Mouse (Mus musculus) embryonic facial prominence, embryonic 15.5 days (tissue): ENCODE data around the gene Acot8. TPM values are rescaled to one million over a fixed set of nuclear protein-coding genes. Genes with fewer than 3 reads are reported as not detected.

Experiments used
- ATAC-seq: fragments of 200-750 bp; cut with Nextera tagmentation; 2 replicates; pipeline ENCODE4 v1.8.0; 2017; ENCODE audit warnings: low read depth, moderate TSS enrichment; ENCODE audit not compliant: insufficient number of reproducible peaks, low FRiP score, low TSS enrichment
- H3K27ac ChIP-seq: fragments of 300-500 bp; sonication (generic); replicated peaks from 2 replicates; pipeline ENCODE4 v1.5.1; 2015; ENCODE audit warnings: mild to moderate bottlenecking, inconsistent platforms
- H3K27me3 ChIP-seq: fragments of 300-500 bp; sonication (generic); 2 replicates; pipeline ENCODE4 v1.6.1; 2015; ENCODE audit warnings: inconsistent platforms
- H3K36me3 ChIP-seq: fragments of 300-500 bp; sonication (generic); 2 replicates; pipeline ENCODE4 v1.6.1; 2015; ENCODE audit warnings: mild to moderate bottlenecking, inconsistent platforms
- H3K4me1 ChIP-seq: fragments of 300-500 bp; sonication (generic); 2 replicates; pipeline ENCODE4 v1.6.1; 2015; ENCODE audit warnings: inconsistent platforms
- H3K4me2 ChIP-seq: fragments of 300-500 bp; sonication (generic); replicated peaks from 2 replicates; pipeline ENCODE4 v1.6.1; 2015; ENCODE audit warnings: mild to moderate bottlenecking, inconsistent platforms
- H3K4me3 ChIP-seq: fragments of 300-500 bp; sonication (generic); replicated peaks from 2 replicates; pipeline ENCODE4 v1.5.1; 2015; ENCODE audit warnings: mild to moderate bottlenecking, inconsistent platforms
- H3K9ac ChIP-seq: fragments of 300-500 bp; sonication (generic); 2 replicates; pipeline ENCODE4 v1.6.1; 2015; ENCODE audit warnings: inconsistent platforms
- H3K9me3 ChIP-seq: fragments of 300-500 bp; sonication (generic); replicated peaks from 2 replicates; pipeline ENCODE4 v1.6.1; 2016; ENCODE audit warnings: inconsistent platforms
- WGBS: fragments of 180-500 bp; shearing (Covaris S2); methylation state at CpG from one replicate; pipeline ENCODE4 v1.1.7; 2015; 5-methylcytosine and 5-hydroxymethylcytosine counted together
- polyA plus RNA-seq: library from polyadenylated mRNA; unstranded; fragments of >200 nt; fragmentation: Nextera tagmentation; extraction: Ambion mirVana; gene quantifications from 2 replicates; pipeline ENCODE4 v1.2.1, GENCODE M21; 2015

Acot8 gene
- polyA plus RNA-seq, 1 experiment from 2014 or later: 20.9 TPM

DNA sequence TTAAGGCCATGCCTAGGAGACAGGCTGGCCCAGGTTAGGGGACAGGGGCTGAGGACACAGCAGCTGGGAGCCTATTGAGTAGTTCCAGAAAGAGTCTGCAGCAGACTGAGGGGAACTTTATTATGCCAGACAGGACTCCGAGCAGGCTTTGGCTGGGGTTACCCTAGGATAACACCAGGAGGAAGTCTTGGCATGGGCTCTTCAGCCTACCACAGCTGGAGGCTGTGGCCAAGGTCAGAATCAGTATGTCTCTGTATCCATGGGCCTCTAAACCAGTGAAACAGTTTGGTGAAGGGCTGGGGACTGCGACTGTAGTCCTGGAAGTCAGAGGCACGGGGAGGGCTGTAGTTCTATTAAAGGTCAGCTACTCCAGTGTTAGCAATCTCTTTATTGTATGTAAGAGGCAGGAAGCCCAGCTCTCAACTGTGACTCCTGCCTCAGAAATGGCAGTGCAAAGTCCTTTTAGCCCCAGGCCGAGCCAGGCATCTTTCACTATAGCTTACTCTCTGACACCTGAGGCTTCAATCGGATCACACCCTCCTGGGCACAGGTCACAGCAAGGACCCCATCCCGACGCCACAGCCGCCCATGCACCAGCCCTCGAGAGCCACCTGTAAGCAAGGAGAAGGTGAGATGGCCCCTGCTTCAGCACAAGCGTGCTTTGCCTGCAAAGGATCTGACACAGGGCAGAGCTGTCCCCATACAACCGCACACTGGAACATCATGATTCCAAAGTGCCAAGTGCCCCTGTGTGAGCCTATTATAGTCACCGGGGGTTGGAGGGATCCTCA is 12.1 kb downstream of the Acot8 start:
- H3K9ac ChIP-seq: no peak overlapping the region
- H3K4me1 ChIP-seq: peaks cover 12% of the 10 kb centered on the region
- no peaks in the 10 kb centered on the region for H3K9me3 ChIP-seq
- no peaks in the 10 kb centered on the region for H3K27me3 ChIP-seq
- H3K4me2 ChIP-seq: no peak overlapping the region
- H3K36me3 ChIP-seq: peaks cover 65% of the 10 kb centered on the region
- no peak overlapping the region for H3K4me3 ChIP-seq
- no peak for ATAC-seq
- WGBS: 90% methylated on average over 12 of the region's 12 CpGs
- H3K27ac ChIP-seq: no peak overlapping the region

DNA sequence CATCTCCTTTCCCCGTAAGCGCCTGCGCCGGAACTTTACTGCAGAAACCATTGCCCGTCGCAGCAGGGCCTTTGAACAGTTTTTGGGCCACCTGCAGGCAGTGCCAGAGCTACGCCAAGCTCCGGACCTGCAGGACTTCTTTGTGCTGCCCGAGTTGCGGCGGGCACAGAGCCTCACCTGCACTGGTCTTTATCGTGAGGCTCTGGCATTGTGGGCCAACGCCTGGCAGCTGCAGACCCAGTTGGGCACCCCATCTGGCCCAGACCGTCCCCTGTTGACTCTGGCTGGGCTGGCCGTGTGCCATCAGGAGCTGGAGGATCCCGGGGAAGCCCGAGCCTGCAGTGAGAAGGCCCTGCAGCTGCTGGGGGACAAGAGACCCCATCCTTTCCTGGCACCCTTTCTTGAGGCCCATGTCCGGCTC is 12.8 kb downstream of the Acot8 start:
- H3K9ac ChIP-seq: no peak overlapping the region
- peaks cover 20% of the 10 kb centered on the region for H3K4me1 ChIP-seq
- ATAC-seq: no peak
- no peaks in the 10 kb centered on the region for H3K27me3 ChIP-seq
- H3K4me3 ChIP-seq: no peak overlapping the region
- 91% methylated on average over 18 of the region's 18 CpGs for WGBS
- no peaks in the 10 kb centered on the region for H3K9me3 ChIP-seq
- H3K36me3 ChIP-seq: peaks cover 62% of the 10 kb centered on the region
- H3K4me2 ChIP-seq: no peak overlapping the region
- no peak overlapping the region for H3K27ac ChIP-seq

DNA sequence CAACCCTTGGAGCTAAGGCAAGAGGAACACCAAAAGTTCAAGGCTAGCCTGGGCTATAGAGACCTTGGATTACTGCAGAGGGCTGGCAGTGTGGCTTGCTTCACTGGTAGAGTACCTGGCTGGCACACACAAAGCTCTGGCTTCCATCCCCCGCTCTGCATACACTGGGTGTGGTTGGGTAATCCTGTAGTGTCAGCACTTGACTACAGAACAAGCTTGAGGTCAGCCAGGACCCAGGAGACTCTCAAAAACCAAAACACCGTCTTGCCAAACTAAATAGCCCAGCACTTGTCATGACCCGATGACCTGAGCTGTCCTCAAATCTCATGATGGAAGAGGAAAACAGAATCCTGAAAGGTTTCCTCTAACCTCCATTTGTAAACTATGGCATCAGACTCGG is 14.2 kb downstream of the Acot8 start:
- Histone ChIP-seq H3K27me3 (no peaks in the 10 kb centered on the region), H3K36me3 (peaks cover 48% of the 10 kb centered on the region), H3K9ac (no peak overlapping the region), H3K4me3 (no peak overlapping the region), H3K4me1 (peaks cover 24% of the 10 kb centered on the region), H3K27ac (no peak overlapping the region), H3K4me2 (no peak overlapping the region), H3K9me3 (no peaks in the 10 kb centered on the region)
- 79% methylated on average over 4 of the region's 4 CpGs for WGBS
- ATAC-seq: no peak

DNA sequence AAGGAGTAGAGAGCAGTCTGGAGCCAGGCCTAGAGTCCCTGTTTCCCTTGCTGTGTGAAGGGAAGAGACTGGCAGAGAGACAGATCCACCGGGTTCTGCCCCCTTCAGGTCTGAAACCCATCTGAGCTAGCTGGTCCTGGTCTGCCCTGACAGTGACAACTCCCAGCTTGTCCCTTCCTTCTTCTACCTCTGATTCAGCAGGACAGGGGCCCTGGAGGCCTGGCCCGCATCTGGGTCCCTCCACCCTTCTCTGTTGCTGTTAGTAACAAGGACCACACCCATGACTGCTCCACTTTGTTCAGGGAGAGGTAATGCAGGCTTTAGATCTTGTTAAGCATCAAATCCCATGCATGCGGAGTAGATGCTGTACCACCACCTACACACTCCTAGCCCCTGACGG is 16.3 kb downstream of the Acot8 start:
- no peak overlapping the region for H3K27ac ChIP-seq
- no peaks in the 10 kb centered on the region for H3K27me3 ChIP-seq
- no peak overlapping the region for H3K9ac ChIP-seq
- H3K9me3 ChIP-seq: no peaks in the 10 kb centered on the region
- peaks cover 34% of the 10 kb centered on the region for H3K36me3 ChIP-seq
- 58% methylated on average over 4 of the region's 4 CpGs for WGBS
- H3K4me1 ChIP-seq: peaks cover 33% of the 10 kb centered on the region
- ATAC-seq: no peak
- no peak overlapping the region for H3K4me2 ChIP-seq
- H3K4me3 ChIP-seq: no peak overlapping the region

DNA sequence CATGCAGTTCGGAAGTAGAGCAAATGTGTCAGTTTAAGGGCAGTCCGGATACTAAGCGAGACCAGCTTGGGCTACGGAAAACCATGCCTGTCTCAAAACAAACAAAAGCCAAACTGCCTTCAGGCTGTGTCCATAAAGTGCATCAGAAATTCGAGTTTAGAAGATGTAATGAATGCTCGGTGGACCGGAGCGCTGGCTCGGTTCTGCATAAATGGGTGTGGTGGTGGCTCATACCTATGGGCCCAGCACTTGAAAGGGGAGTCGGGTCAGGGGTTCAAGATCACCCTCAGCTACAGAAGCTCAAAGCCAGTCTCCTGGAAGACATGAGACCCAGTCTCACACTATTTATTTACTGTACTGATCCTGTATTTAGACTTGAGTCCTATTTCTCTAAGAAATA is 16.9 kb downstream of the Acot8 start:
- Histone ChIP-seq H3K4me1 (peaks cover 33% of the 10 kb centered on the region), H3K4me3 (no peak overlapping the region), H3K36me3 (peaks cover 29% of the 10 kb centered on the region), H3K4me2 (peak overlapping the region; percentile 79; the same call in 1 of the 2 replicates), H3K27me3 (no peaks in the 10 kb centered on the region), H3K27ac (no peak overlapping the region), H3K9ac (no peak overlapping the region), H3K9me3 (no peaks in the 10 kb centered on the region)
- WGBS: 62% methylated on average over 10 of the region's 10 CpGs
- no peak for ATAC-seq

DNA sequence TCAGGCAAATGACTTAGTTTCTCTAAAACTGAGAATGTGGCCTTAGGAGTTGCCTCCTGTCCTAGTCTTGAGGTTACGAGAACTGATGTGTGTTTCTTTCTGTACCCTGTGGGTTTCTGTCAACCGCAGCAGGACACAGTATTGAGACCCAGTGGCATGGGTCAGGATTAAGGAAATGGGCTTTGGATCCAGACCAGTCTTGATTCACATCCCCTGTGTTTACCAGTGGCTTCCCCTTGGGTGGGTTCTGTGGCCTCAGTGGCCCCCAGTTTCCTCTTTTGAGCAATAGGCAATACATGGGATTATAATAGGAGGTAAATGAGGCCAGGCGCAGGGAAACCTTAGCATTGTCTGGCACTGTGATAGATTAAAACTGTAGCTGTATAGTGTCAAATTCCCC is 17.6 kb downstream of the Acot8 start:
- Histone ChIP-seq H3K36me3 (peaks cover 21% of the 10 kb centered on the region), H3K4me3 (peak overlapping the region; percentile 70), H3K27ac (no peak overlapping the region), H3K9me3 (no peaks in the 10 kb centered on the region), H3K27me3 (no peaks in the 10 kb centered on the region), H3K4me2 (peak overlapping the region; percentile 79), H3K9ac (0 out of 2 replicates have a peak overlapping the region, but pooled peaks have one; percentile 85), H3K4me1 (peaks cover 33% of the 10 kb centered on the region)
- WGBS: 79% methylated on average over 3 of the region's 3 CpGs
- ATAC-seq: no peak

DNA sequence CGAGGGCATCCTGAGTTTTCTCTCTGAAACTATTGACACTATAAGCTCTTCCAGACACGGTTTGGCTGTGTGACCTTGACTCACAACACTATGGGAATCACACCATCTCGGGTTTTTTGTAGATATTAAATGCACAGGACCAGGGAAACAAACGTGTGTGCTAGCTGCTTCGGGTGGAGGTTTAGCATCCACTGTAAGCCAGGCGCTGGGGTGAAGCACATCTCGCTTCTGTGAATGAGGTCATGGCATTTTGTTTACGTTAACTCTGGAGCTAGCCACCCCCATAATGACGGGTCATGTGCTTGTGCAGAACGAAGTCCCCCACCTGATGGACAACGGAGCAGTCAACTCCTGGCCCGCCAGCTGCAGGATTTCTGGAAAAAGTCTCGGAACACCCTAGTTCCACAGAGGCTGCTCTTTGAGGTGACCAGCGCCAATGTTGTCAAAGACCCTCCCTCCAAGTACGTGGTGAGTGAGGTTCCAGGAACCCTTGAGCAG is 18.2 kb downstream of the Acot8 start:
- WGBS: 9% methylated on average over 15 of the region's 15 CpGs
- H3K4me1 ChIP-seq: peaks cover 33% of the 10 kb centered on the region
- H3K27me3 ChIP-seq: no peaks in the 10 kb centered on the region
- H3K9me3 ChIP-seq: no peaks in the 10 kb centered on the region
- H3K9ac ChIP-seq: peak overlapping the region; percentile 85
- peak overlapping the region; percentile 79 for H3K4me2 ChIP-seq
- H3K4me3 ChIP-seq: peak overlapping the region; percentile 70
- H3K27ac ChIP-seq: peak overlapping the region; percentile 92
- H3K36me3 ChIP-seq: peaks cover 15% of the 10 kb centered on the region
- no peak for ATAC-seq

DNA sequence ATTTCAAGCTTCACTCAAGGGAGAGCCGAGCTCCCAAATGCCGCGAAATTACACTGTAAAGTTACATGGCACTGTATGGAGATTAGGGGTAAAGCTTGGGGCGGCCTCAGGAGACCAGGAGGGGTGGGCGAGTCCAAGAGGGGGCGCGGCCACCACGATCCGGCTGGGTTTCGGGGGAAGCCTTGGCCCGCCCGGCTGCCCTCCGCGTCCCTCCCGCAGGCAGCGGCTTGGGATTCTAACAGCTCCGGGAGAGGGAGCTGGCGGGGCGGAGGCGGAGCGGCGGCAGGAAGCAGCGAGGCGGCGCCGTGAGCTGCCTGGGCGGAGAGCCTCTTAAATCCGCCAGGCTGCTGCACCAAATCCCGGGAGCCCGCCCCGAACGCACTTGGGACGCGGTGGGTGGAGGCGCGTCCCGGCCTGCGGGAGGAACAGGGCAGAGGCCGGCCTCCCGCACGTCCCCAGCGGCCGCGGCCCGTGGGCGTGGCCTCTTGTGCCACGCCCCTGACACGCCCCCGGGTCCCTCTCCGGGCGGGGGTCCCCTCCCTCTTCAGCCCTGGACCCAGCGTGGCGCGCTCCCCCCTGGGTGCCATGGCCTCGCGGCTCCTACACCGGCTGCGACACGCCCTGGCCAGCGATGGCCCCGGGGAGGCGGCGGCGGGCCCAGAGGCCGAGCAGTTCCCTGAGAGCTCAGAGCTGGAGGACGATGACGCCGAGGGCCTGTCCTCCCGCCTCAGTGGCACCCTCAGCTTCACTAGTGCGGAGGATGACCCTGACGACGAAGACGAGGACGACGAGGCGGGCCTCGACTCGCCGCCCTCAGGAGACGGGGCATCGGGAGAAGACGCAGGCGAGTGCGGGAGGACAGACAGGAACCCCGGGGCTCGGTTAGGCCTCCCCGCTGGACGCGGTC is 18.9 kb downstream of the Acot8 start, which contains the start of gene Snx21:
TSS of gene Snx21 (plus strand) at position 343 of the 907 bp plus-strand sequence.
- Histone ChIP-seq H3K4me3 (peak within 1 kb of the TSS; percentile 70), H3K9ac (peak within 1 kb of the TSS; percentile 85), H3K27ac (peak within 1 kb of the TSS; percentile 92), H3K4me2 (peak within 1 kb of the TSS; percentile 79), H3K9me3 (no peaks in the 10 kb centered on the region), H3K36me3 (peaks cover 8% of the 10 kb centered on the region), H3K27me3 (no peaks in the 10 kb centered on the region), H3K4me1 (peaks cover 33% of the 10 kb centered on the region)
- WGBS: under 1% methylated on average over 86 of the region's 89 CpGs
- ATAC-seq: peak; percentile 92

DNA sequence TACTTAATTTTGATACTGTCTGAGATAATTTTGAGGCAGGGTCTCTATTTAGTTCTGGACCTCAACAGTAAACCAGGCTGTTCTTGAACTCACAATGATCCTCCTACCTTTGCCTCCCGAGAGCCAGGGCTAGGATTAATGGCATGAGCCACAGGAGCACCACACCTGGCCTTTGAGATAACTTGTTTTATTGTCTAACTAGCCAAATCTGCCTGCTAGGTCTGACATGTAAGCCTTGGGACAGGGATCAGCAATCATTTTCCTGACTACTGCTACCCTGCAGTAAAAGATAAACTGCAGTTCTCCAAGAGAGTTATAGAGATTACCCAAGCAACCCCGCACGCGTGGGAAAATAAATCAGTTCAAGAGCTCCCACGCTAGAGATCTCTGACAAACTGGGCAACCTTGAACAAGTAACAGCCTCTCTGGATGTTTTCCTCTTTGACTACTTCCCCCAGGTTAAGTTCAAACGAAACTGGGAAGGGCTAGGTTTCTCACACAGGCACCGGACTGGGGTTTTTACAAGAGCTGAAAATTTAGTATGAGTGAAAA is 19.7 kb downstream of the Acot8 start:
- peak overlapping the region; percentile 92 for H3K27ac ChIP-seq
- ATAC-seq: no peak
- H3K9ac ChIP-seq: peak overlapping the region; percentile 85
- H3K9me3 ChIP-seq: no peaks in the 10 kb centered on the region
- H3K4me1 ChIP-seq: peaks cover 33% of the 10 kb centered on the region
- WGBS: 7% methylated on average over 7 of the region's 7 CpGs
- H3K4me2 ChIP-seq: peak overlapping the region; percentile 79
- H3K36me3 ChIP-seq: peaks cover 5% of the 10 kb centered on the region; the same call in 1 of the 2 replicates
- H3K4me3 ChIP-seq: peak overlapping the region; percentile 70
- H3K27me3 ChIP-seq: no peaks in the 10 kb centered on the region

DNA sequence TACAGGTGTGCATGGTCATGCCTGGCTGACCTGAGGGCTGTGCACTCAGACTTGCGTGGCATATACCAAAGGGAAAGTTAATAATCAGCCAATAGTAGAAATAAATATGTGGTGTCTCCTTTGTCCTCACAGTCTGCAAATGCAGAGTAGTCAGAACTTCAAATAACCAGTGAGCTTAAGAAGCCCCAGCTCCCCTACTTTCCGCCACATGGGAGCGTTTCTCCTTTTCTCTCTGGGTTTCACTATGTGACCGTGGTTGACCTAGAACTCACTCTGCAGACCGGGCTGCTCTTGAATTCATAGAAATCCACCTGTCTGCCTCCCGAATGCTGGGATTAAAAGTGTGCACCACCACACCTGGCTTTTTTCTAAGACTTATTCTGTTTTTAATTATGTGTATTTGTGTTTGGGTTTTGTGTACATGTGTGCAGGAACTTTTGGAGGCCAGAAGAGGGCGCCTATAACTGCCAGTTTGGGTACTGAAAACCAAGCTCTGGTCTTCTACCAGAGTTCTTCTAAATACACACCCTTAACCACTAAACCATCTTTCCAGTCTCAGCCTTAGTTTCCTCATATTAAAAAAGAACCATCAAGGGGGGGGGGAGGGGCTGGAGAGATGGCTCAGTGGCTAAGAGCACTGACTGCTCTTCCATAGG is 20.6 kb downstream of the Acot8 start:
- H3K27me3 ChIP-seq: no peaks in the 10 kb centered on the region
- H3K9ac ChIP-seq: no peak overlapping the region
- no peak overlapping the region for H3K4me2 ChIP-seq
- H3K9me3 ChIP-seq: no peaks in the 10 kb centered on the region
- WGBS: 71% methylated on average over 7 of the region's 7 CpGs
- H3K36me3 ChIP-seq: no peaks in the 10 kb centered on the region
- peaks cover 33% of the 10 kb centered on the region for H3K4me1 ChIP-seq
- no peak for ATAC-seq
- no peak overlapping the region for H3K4me3 ChIP-seq
- no peak overlapping the region for H3K27ac ChIP-seq
